Mouse (Mus musculus): ENCODE measurements at regions not wholly inside any gene's neighbourhood (a gene's known extent, or its start where the extent isn't known, plus 50 kb on each side); places are given as distances from the start of the nearest gene placed in this dataset.

- TF ChIP-seq EP300 (IDR thresholded peaks at IDR 0.05; ENCODE audit: low read depth), result no peak
- no peak for TF ChIP-seq CTCF (IDR thresholded peaks at IDR 0.05; ENCODE audit: low read depth)
These were observed 512.2 kb upstream of the Tbl1xr1 start for GRCm38 (mm10) chr3:21564211-21564781.

Measured in liver, embryonic 14.5 days (tissue).